Mouse (Mus musculus) embryonic stem cell, embryonic (primary cell): ENCODE results near the gene Btbd11.

Experiments used
- CTCF ChIA-PET, 4 experiments: fragments of 300-600 bp in 2 of 4; fragments of 350-600 bp in 2 of 4; sonication (Branson Sonifier 250); formaldehyde crosslinking; loops; one replicate each; lab custom pipeline; 2022; ENCODE audit warnings: inconsistent platforms in 2 of 4; lab: Charles Lee
- POLR2A ChIA-PET, 4 experiments: fragments of 300-600 bp in 2 of 4; fragments of 350-600 bp in 2 of 4; sonication (Branson Sonifier 250); formaldehyde crosslinking; loops; one replicate each; lab custom pipeline; 2022; ENCODE audit warnings: antibody characterized with exemption in 4 of 4, inconsistent platforms in 1 of 4; lab: Charles Lee

Gene Btbd11

DNA sequence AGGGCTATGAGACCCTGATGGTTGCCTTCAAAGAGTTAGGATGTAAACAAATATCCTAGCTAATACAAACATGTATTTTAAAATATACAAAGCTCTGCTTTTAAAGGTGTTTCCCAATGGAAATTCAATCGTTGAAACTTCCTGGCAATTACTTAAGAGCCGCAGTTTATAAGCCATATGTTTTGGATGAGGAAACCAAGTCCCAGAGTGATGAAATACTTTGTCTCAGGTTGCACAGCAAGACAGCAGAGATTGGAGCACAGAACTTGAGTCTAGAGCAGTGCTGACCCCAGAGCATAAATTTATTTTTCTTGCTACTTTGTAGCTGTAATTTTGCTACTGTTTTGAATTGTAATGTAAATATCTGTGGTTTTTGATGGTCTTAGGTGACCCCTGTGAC, 110.4 kb downstream of the Btbd11 start:
- ChIA-PET POLR2A (interaction anchor here (0.5 to 3.7 kb wide), 15 partner anchors 8 to 111 kb away, joined by 3 to 18 read pairs (median 5); partner anchors contain the start of gene Btbd11 (in 1 of the 4)), CTCF (interaction anchor here in 1 of 4 experiments (0.7 kb wide), 1 partner anchor 33 kb away, joined by 3 read pairs; no protein-coding TSS in a partner anchor)

DNA sequence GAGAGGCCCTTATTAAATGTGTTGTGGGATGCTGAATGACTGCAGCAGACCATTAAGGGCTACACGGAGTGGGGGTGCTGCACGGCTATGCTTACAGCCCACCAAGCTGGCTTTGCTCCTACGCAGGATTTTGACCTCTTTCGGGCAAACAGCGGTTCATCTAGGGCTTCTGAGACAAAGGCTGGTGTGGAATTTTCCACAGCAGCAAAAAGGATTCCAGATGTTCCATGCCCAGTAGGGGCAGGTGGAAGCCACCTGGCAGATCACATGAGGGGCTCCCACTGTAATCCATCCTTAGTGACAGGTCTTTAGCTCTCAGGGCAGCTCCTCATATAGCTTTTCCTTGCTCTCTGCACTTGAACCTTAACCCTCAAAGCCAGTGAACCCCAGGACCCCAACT, 111.3 kb downstream of the Btbd11 start:
- CTCF ChIA-PET, result interaction anchor here in 1 of 4 experiments (0.6 kb wide), 1 partner anchor 187 kb away, joined by 3 read pairs; no protein-coding TSS in a partner anchor
- POLR2A ChIA-PET, result interaction anchor here (0.5 to 3.7 kb wide), 9 partner anchors 9 to 42 kb away, joined by 3 to 18 read pairs (median 4); no protein-coding TSS in a partner anchor

- ChIA-PET POLR2A (interaction anchor here in 3 of 4 experiments (0.9 to 6.0 kb wide), 7 partner anchors 8 to 63 kb away, joined by 3 to 38 read pairs (median 3); no protein-coding TSS in a partner anchor), CTCF (no interaction called here)
Observed at GRCm38 (mm10) chr10:85500573-85501155, 114.0 kb downstream of the Btbd11 start.

GRCm38 (mm10) chr10:85501966-85502566, 115.5 kb downstream of the Btbd11 start:
- ChIA-PET CTCF (interaction anchor here in 1 of 4 experiments (0.7 kb wide), 1 partner anchor 224 kb away, joined by 3 read pairs; no protein-coding TSS in a partner anchor), POLR2A (interaction anchor here in 3 of 4 experiments (0.7 to 6.0 kb wide), 9 partner anchors 10 to 68 kb away, joined by 3 to 38 read pairs (median 4); no protein-coding TSS in a partner anchor)

- CTCF ChIA-PET, result interaction anchor here in 1 of 4 experiments (0.7 kb wide), 1 partner anchor 225 kb away, joined by 3 read pairs; no protein-coding TSS in a partner anchor
- POLR2A ChIA-PET, result interaction anchor here in 3 of 4 experiments (0.7 to 6.0 kb wide), 9 partner anchors 10 to 67 kb away, joined by 3 to 38 read pairs (median 4); no protein-coding TSS in a partner anchor
Observed at GRCm38 (mm10) chr10:85502656-85503055, 116.0 kb downstream of the Btbd11 start.

GRCm38 (mm10) chr10:85503453-85503852, 116.8 kb downstream of the Btbd11 start:
- CTCF ChIA-PET, result interaction anchor here in 1 of 4 experiments (0.7 kb wide), 1 partner anchor 9 kb away, joined by 3 read pairs; no protein-coding TSS in a partner anchor
- POLR2A ChIA-PET, result interaction anchor here in 3 of 4 experiments (1.0 to 6.0 kb wide), 7 partner anchors 9 to 38 kb away, joined by 3 to 38 read pairs (median 5); no protein-coding TSS in a partner anchor

DNA sequence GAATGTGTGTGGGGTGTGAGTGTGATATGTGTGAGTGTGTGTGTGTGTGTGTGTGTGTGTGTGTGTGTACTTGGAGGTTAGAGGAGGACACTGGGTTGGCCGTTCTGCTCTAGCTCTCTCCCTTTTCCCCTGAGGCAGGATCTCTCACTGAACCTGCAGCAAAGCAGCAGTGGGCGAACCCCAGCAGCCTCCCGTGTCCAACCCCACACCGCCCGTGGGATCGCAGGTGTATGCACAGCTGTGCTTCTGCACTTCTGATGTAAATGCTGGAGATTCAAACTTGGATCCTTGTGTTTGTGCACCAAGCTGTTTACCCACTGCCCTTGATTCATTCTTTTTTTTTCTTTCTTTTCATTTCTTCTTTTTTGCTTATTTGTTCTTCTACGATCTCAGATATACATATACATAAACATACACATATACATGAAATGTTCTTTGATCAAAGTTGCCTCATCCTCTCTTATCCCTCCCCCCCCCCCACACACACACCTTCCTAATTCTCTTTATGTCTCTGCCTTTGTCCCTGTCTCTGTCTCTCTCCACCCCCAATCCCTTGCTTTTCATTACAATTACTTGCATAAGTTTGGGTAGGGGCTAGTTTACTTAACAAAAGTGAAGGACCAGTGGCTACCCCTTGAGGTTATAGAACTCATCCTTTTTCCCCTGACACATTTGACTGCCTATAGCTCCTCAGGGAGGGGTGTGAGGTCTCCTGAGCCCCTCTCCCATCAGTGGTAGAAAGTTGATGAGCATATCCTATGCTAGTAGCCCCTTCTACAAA, 120.8 kb downstream of the Btbd11 start:
- ChIA-PET CTCF (interaction anchor here in 1 of 4 experiments (0.6 kb wide), 1 partner anchor 1653 kb away, joined by 3 read pairs; no protein-coding TSS in a partner anchor), POLR2A (interaction anchor here in 3 of 4 experiments (0.5 to 4.6 kb wide), 23 partner anchors 9 to 321 kb away, joined by 3 to 48 read pairs (median 3); no protein-coding TSS in a partner anchor)

GRCm38 (mm10) chr10:85508193-85508794, 121.7 kb downstream of the Btbd11 start:
- ChIA-PET POLR2A (interaction anchor here in 3 of 4 experiments (0.6 to 4.6 kb wide), 19 partner anchors 10 to 320 kb away, joined by 3 to 48 read pairs (median 4); no protein-coding TSS in a partner anchor), CTCF (no interaction called here)

- CTCF ChIA-PET, result no interaction called here
Observed at GRCm38 (mm10) chr10:85509000-85509399, 122.4 kb downstream of the Btbd11 start.

GRCm38 (mm10) chr10:85510329-85510728, 123.7 kb downstream of the Btbd11 start:
- ChIA-PET POLR2A (interaction anchor here in 3 of 4 experiments (0.6 to 4.6 kb wide), 14 partner anchors 11 to 55 kb away, joined by 3 to 41 read pairs (median 4); no protein-coding TSS in a partner anchor), CTCF (interaction anchor here in 2 of 4 experiments (0.6 to 1.6 kb wide), 5 partner anchors 11 to 288 kb away, joined by 3 to 8 read pairs (median 3); no protein-coding TSS in a partner anchor)

More at GRCm38 (mm10) chr10:85509000-85509399, 122.4 kb downstream of the Btbd11 start:
- POLR2A ChIA-PET, result interaction anchor here in 3 of 4 experiments (0.6 to 4.6 kb wide), 14 partner anchors 10 to 48 kb away, joined by 3 to 48 read pairs (median 6); no protein-coding TSS in a partner anchor

DNA sequence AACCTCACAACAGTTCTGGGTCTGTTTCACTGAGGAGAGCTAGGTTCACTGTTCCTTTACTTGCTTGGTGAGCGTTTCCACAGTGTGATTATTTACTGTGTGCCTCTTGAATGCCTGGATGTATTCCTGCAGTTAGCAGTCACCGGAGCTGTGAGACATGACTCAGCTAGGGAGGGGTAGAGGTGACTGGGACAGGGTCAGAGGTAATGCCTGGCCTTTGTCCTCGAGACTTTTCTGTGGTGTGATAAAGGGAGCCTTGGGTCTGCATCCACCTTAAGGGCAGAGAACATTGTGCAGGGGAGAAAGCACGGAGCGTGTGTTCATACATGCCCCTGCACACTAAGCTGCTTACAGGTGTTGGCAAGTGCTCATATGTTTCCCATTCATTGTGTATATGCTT, 126.2 kb downstream of the Btbd11 start:
- CTCF ChIA-PET, result interaction anchor here in 1 of 4 experiments (0.6 kb wide), 1 partner anchor 9 kb away, joined by 3 read pairs; no protein-coding TSS in a partner anchor
- POLR2A ChIA-PET, result interaction anchor here in 3 of 4 experiments (0.8 to 9.7 kb wide), 21 partner anchors 10 to 385 kb away, joined by 3 to 85 read pairs (median 5); partner anchors contain the start of genes Btbd11 (in 1 of the 3) and Mterf2 (in 1 of the 3)

- ChIA-PET POLR2A (interaction anchor here in 3 of 4 experiments (0.9 to 9.7 kb wide), 8 partner anchors 9 to 38 kb away, joined by 3 to 85 read pairs (median 4); no protein-coding TSS in a partner anchor), CTCF (interaction anchor here in 1 of 4 experiments (1.1 kb wide), 1 partner anchor 38 kb away, joined by 4 read pairs; no protein-coding TSS in a partner anchor)
Observed at GRCm38 (mm10) chr10:85517223-85518110, 130.9 kb downstream of the Btbd11 start.

- CTCF ChIA-PET, result interaction anchor here in 1 of 4 experiments (1.1 kb wide), 1 partner anchor 37 kb away, joined by 4 read pairs; no protein-coding TSS in a partner anchor
- POLR2A ChIA-PET, result interaction anchor here (0.7 to 9.7 kb wide), 13 partner anchors 9 to 67 kb away, joined by 3 to 85 read pairs (median 4); no protein-coding TSS in a partner anchor
Observed at GRCm38 (mm10) chr10:85518111-85518409, 131.4 kb downstream of the Btbd11 start.

DNA sequence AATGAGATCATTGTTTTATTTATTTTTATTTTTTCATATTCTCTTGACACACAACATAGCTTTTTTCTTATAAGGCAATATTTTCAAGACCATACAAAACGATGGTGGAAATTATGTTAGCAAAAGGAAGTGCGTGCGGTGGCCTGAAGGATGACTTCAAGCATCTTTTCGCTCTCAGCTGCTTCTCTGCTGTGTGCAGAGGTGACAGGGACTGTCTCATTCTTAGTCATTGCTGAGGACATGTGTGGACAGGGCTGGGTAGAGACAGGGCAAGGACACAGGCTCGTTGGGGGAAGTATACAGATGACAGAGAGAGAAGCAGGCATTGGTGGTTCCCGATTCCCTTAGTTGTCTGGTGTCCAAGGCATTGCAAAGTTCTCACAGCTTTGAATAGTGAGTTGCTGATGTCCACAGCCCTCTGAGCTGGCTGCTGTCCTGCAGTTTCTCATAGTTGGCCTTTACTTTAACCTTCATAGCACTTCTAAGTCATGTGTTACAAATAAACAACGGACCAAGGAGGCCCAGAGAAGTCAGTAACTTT, 135.7 kb downstream of the Btbd11 start:
- ChIA-PET CTCF (no interaction called here), POLR2A (interaction anchor here in 2 of 4 experiments (1.2 to 1.9 kb wide), 4 partner anchors 11 to 19 kb away, joined by 3 to 7 read pairs (median 6); no protein-coding TSS in a partner anchor)

DNA sequence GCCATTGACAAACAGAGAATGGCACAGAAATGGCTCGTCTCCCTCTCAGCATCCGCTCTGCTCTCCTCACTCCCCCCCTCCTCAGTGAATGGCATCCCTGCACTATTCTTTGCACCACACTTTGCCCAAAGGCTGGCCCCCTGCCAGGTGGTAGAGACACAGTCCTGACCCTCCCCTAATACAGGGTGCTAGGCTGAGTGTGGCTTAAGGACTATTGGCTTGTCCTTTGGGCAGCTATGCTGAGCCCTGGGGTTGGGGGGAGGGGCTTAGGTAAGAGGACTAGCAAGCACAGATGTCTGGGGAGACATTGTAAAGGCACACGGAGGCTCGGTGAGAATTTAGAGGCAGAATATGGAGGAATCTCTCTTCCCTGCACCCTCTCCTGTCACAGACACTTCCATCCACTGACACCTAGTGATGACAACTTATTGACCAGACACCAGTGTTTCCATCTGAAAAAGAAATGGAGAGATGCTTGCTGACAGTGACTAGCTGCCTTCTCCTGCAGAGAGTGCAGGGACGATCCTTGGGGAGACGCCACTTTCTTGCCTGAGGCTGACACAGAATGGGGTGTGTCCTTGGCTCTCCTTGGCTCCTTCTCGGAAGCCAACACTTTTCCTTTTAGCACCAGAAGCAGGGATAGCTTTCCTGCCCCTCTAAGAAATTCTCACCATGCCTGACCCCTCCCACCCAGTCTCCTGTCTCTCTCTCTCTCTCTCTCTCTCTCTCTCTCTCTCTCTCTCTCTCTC, 138.8 kb downstream of the Btbd11 start:
- ChIA-PET POLR2A (interaction anchor here (0.6 to 7.2 kb wide), 24 partner anchors 10 to 1464 kb away, joined by 3 to 120 read pairs (median 4); no protein-coding TSS in a partner anchor), CTCF (interaction anchor here (0.6 to 1.4 kb wide), 6 partner anchors 14 to 540 kb away, joined by 3 to 12 read pairs (median 4); no protein-coding TSS in a partner anchor)
